Mouse (Mus musculus): ENCODE data around the gene Stt3b.

- TF ChIP-seq TAL1 (IDR thresholded peaks at IDR 0.05; ENCODE audit: low read length) (no peak), GATA1 (IDR thresholded peaks at IDR 0.05; ENCODE audit: low read length) (no peak)
Observed at GRCm38 (mm10) chr9:115309977-115310345, 260 bp downstream of the Stt3b start.

Measured in erythroblast, embryonic 14.5 days (primary cell).